Comparison of ENCODE assay signal across 20 mouse cellular contexts in genomic region chr4:62188778-62189177, GRCm38 (mm10). TPM values are rescaled to one million over a fixed set of nuclear protein-coding genes. Genes with fewer than 3 reads are reported as not detected.
DNase-seq lines count a peak whose midpoint lies in the region; TF ChIP-seq lines count a peak whose summit lies in the region.
"Had no signal": no experiment of that assay in that cellular context is flagged by ENCODE, and none has a peak within 500 bp of the region (broad histone marks: within the 10 kb centered on the region; RNA-seq: fewer than 3 reads in every experiment).

No protein-coding gene starts in this region.

- no peak overlapping the region for H3K9ac ChIP-seq in ES-E14 (ENCODE audit: insufficient read depth, low read depth, low read length, poor library complexity, severe bottlenecking)
- H3K9ac ChIP-seq: embryonic facial prominence, embryonic 12.5 days; forebrain, embryonic 13.5 days; forebrain, embryonic 15.5 days; forebrain, postnatal 0 days had no signal

- no peaks in the 10 kb centered on the region for H3K4me1 ChIP-seq in ES-E14 (ENCODE audit: control insufficient read depth in 2 of 2, insufficient read depth in 2 of 2, low read length in 2 of 2, poor library complexity in 1 of 2)
- H3K4me1 ChIP-seq: embryonic facial prominence, embryonic 10.5 days; embryonic facial prominence, embryonic 12.5 days; forebrain, embryonic 13.5 days; forebrain, embryonic 15.5 days had no signal

- in situ Hi-C loops in ES-E14 (cut with MboI; ENCODE audit: low sequenced_read_pairs in 2 of 2, unreplicated experiment in 2 of 2) = no loop called here

- peaks cover 3% of the 10 kb centered on the region for H3K36me3 ChIP-seq in ES-E14 (ENCODE audit: control insufficient read depth, insufficient read depth, low read length, poor library complexity, severe bottlenecking)

- no peak overlapping the region for H3K27ac ChIP-seq in ES-E14 (ENCODE audit: insufficient read depth, low read depth, low read length, poor library complexity, severe bottlenecking)
- H3K27ac ChIP-seq: embryonic facial prominence, embryonic 10.5 days; embryonic facial prominence, embryonic 12.5 days; forebrain, embryonic 13.5 days; forebrain, embryonic 15.5 days had no signal

- H3K9me3 ChIP-seq in ES-E14 (ENCODE audit: control insufficient read depth, insufficient read depth, low read depth, low read length) = no peaks in the 10 kb centered on the region

- DNase-seq in ES-CJ7 (ENCODE audit: low read depth, low spot score) (peak; percentile 43), ES-E14 (ENCODE audit: low read depth, low spot score) (peak; percentile 25), ZHBTc4 (ENCODE audit: low read depth, low spot score) (peak; percentile 76)
- DNase-seq in right cerebral cortex, postnatal 14 days = no peak
- no peak for DNase-seq in Muller cell, postnatal 12 days (ENCODE audit: inconsistent ontology term)
- DNase-seq: adrenal gland, adult 8-10 months; adrenal gland, postnatal 14 days; adrenal gland, postnatal 36 days; cerebellum, adult 11 months; cerebellum, adult 18-20 months; cerebellum, adult 8-10 months; cerebellum, adult 9-11 months; cerebellum, postnatal 14 days; forebrain, postnatal 0 days had no signal

- no peak overlapping the region for H3K4me3 ChIP-seq in ES-E14 (ENCODE audit: insufficient read depth in 1 of 2, low read depth in 1 of 2, low read length in 2 of 2, poor library complexity in 1 of 2, severe bottlenecking in 1 of 2)
- H3K4me3 ChIP-seq: embryonic facial prominence, embryonic 10.5 days; embryonic facial prominence, embryonic 12.5 days; forebrain, embryonic 13.5 days; forebrain, embryonic 15.5 days had no signal

TF ChIP-seq in ES-E14, 5 proteins besides CTCF, POLR2A, EP300 and RAD21:
- TF ChIP-seq HCFC1 (IDR thresholded peaks at IDR 0.05; ENCODE audit: borderline replicate concordance, insufficient read depth, low read length) = no peak
- TF ChIP-seq MAFK (IDR thresholded peaks at IDR 0.05; ENCODE audit: insufficient read depth, low read depth, low read length) = no peak
- TF ChIP-seq ZC3H11A (IDR thresholded peaks at IDR 0.05; ENCODE audit: borderline replicate concordance, low read depth, low read length) = no peak

RNA-seq across cellular contexts. Expression of gene Mup21, which starts 38.1 kb away (rescaled TPM):
- not detected in 2 replicates for total RNA-seq in ES-E14 (2012; rRNA removed)
- total RNA-seq: adrenal gland, adult 18-20 months; adrenal gland, adult 8-10 months; adrenal gland, postnatal 14 days; adrenal gland, postnatal 36 days; forebrain, postnatal 0 days; MEL had no signal

RNA-seq across cellular contexts. Expression of gene Zfp37, which starts 42.1 kb away (rescaled TPM):
- 6.2 and 7.2 TPM in 2 replicates for total RNA-seq in ES-E14 (2012; rRNA removed)
- total RNA-seq: MEL had no signal

Comparison
In these comparisons a context has a peak if more than half of its experiments do, and no peak if none do; other contexts are left out.
1. DNase-seq: peak in ES-CJ7 (single experiment), ES-E14 (single experiment) and ZHBTc4 (single experiment); none in right cerebral cortex, postnatal 14 days (single experiment) and Muller cell, postnatal 12 days (single experiment).